Mouse (Mus musculus): ENCODE data around the gene Mst1.

Gene Mst1

DNA sequence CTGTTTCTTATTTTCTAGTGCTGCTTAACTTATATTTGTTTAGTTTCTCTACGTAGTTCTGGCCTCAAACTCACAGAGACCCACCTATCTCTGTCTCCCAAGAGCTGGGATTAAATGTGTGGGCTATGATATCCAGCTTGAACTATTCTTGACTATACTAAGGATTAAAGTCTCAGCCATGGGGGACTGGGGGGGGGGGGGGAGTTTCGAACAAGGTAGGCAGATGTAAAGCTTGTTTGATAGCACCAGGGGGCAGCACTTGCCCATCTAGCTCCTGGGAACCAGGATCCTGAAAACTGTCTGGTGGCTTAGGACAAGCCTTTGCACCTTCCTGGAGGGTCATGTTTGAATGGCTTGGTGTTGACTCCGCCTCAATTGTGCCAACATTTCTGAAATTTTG is 15.3 kb downstream of the Mst1 start:
- DNase-seq (ENCODE audit: extremely low read depth, low read depth, low spot score), result no peak

GRCm38 (mm10) chr9:108095949-108096712 is 15.9 kb downstream of the Mst1 start:
- DNase-seq (ENCODE audit: extremely low read depth, low read depth, low spot score), result no peak

- no peak for DNase-seq (ENCODE audit: extremely low read depth, low read depth, low spot score)
These were observed 19.4 kb downstream of the Mst1 start for GRCm38 (mm10) chr9:108099619-108100018.

- no peak for DNase-seq (ENCODE audit: extremely low read depth, low read depth, low spot score)
These were observed 24.7 kb downstream of the Mst1 start for GRCm38 (mm10) chr9:108104766-108105548.

GRCm38 (mm10) chr9:108105549-108105863 is 25.3 kb downstream of the Mst1 start:
- DNase-seq (ENCODE audit: extremely low read depth, low read depth, low spot score), result no peak

GRCm38 (mm10) chr9:108106090-108106489 is 25.9 kb downstream of the Mst1 start:
- no peak for DNase-seq (ENCODE audit: extremely low read depth, low read depth, low spot score)

GRCm38 (mm10) chr9:108107867-108108266 is 27.6 kb downstream of the Mst1 start:
- no peak for DNase-seq (ENCODE audit: extremely low read depth, low read depth, low spot score)

GRCm38 (mm10) chr9:108110160-108110559 is 29.9 kb downstream of the Mst1 start:
- no peak for DNase-seq (ENCODE audit: extremely low read depth, low read depth, low spot score)

- DNase-seq (ENCODE audit: extremely low read depth, low read depth, low spot score), result no peak
These were observed 30.9 kb downstream of the Mst1 start for GRCm38 (mm10) chr9:108111101-108111592.

GRCm38 (mm10) chr9:108111593-108112121 is 31.4 kb downstream of the Mst1 start:
- DNase-seq (ENCODE audit: extremely low read depth, low read depth, low spot score), result no peak

DNA sequence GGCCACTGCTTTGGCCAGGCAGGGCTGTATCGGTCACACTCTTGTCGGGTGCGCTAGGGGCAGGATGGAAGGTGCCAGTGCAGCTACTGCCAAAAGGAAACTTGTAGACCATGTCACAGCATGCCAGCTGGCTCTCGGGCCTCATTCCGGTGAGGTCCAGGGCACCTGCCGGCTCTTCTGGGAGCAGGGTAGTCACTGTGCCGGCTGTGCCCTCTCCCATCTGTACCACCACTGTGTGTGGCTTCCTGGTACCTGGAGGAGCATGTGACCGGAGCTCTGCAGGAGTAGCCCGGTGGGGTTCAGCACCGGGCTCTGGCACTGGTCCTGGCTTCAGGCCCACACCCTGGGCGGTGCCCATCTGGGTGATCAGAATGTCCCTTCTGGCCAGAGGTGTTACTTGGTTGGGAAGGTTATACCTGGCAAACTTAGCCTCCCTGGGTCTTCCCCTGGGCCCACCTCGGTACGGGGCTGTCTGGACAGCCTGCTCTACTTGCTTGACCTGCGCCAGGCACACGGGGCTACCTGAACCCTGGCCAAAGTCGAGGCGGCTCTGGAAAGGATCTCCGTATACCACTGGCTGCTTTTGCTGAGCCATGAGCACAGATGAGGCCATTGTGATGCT is 32.6 kb downstream of the Mst1 start:
- DNase-seq (ENCODE audit: extremely low read depth, low read depth, low spot score), result no peak

- DNase-seq (ENCODE audit: extremely low read depth, low read depth, low spot score), result no peak
These were observed 35.2 kb downstream of the Mst1 start for GRCm38 (mm10) chr9:108115290-108116077.

- DNase-seq (ENCODE audit: extremely low read depth, low read depth, low spot score), result no peak
These were observed 36.9 kb downstream of the Mst1 start for GRCm38 (mm10) chr9:108117143-108117542.

DNA sequence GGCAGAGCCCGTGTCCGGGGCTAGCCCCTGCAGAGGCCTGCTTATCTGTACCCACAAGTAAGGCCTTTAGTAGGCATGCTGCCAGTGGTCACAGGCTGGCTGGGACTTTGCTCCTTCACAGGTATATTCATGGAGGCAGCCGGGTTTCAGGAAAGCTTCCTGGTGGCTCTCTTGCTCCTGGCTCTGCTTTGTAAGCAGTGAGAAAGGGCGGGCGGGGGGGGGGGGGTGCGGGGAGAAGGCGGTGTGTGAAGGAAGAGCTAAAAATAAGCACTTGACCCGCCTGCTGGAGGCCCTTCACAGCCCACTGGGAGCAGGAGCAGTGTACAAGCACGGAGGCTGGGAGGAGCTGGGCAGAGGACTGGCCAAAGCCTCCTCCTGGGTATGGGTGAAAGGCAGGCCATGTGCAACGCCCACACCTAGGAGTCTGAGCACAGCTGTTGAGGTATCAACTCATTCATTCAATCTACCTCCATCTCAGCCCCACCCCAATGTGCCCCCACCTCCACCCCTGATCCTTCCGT is 39.7 kb downstream of the Mst1 start:
- no peak for DNase-seq (ENCODE audit: extremely low read depth, low read depth, low spot score)

DNA sequence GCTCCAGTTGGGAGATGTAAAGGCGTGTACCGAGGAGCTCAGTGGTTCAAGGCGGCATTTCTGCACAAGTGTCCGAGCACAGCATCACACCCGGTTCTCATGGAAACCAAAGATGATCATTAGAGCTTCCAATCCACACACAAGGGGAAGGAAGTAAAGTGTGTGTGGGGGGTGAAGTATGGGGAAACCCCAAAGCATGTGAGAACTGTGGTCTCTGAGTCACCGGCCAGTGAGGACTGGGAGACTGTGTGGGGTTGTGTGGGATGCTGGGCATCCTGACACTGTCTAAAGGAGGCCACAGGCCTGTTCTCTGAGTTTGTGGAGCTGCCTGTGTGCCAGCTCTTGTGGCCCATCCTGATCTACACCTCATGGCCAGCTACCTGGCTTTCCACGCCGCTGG is 40.4 kb downstream of the Mst1 start:
- no peak for DNase-seq (ENCODE audit: extremely low read depth, low read depth, low spot score)

GRCm38 (mm10) chr9:108121170-108121969 is 41.1 kb downstream of the Mst1 start:
- DNase-seq (ENCODE audit: extremely low read depth, low read depth, low spot score), result no peak

DNA sequence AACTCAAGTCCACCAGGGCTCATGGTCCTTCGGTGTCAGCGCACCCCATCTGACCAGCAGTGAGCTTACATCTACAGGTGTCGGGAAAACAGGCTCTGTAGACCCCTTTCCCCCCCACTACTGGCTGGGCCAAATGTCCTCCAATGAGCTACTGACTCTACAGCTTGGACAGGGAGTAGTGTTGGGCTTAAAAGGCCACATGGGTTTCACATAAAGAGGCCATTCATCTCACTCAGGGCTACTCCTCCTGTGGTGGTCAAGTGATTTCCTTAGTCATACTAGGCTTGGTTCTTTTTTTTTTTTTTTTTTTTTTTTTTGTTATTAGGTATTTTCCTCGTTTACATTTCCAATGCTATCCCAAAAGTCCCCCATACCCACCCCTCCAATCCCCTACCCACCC is 43.7 kb downstream of the Mst1 start:
- no peak for DNase-seq (ENCODE audit: extremely low read depth, low read depth, low spot score)

- no peak for DNase-seq (ENCODE audit: extremely low read depth, low read depth, low spot score)
These were observed 45.5 kb downstream of the Mst1 start for GRCm38 (mm10) chr9:108125731-108126130.

DNA sequence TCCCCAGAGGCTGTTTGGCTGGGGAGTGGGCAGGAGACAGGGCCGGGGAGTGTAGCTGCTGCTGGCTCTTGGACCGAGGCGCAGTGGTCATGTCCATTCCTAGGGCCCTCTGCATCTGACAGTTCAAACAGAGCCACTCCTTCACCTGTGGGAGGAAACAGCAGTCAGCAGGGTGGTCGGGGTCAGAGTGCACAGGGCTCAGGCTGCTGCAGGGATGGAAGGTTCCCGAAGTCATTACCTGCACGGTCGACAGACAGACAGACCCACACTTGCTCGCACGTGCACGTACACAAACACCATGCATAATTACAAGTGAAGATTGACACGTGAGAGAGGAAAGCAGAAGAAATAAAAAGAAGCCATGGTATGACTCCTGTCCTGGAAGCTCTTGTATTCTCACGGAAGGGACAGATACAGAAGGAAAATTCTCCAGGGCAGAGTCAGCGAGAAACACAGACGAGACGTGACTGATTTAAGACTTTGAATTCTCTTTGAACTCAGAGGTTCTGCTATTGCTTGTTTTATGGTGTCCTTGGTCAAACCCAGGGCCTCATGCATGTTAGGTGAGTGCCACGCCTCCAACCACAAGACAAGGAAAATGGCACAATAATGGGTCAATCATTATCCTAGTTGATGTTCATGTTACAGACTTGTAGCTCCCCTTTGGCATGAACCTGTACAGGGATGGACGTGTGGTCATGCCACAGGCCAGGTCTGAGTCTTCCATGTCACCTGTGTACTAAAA is 46.4 kb downstream of the Mst1 start:
- DNase-seq (ENCODE audit: extremely low read depth, low read depth, low spot score), result no peak

All from fat pad, adult 2 months (tissue).